Mouse (Mus musculus) heart, embryonic 10.5 days (tissue): Measurements from ENCODE around the gene Slc51b. TPM values are rescaled to one million over a fixed set of nuclear protein-coding genes. Genes with fewer than 3 reads are reported as not detected.

Experiments
- DNase-seq: peaks from one replicate; pipeline ENCODE4 v3.0.0-alpha.2; 2017; ENCODE audit warnings: low spot score
- H3K27ac ChIP-seq: fragments of 300-500 bp; sonication (generic); 2 replicates; pipeline ENCODE4 v1.5.1; 2016; ENCODE audit warnings: mild to moderate bottlenecking
- H3K27me3 ChIP-seq: fragments of 300-500 bp; sonication (generic); 2 replicates; pipeline ENCODE4 v1.6.1; 2016; ENCODE audit warnings: mild to moderate bottlenecking; ENCODE audit not compliant: poor library complexity, insufficient read depth, severe bottlenecking
- H3K36me3 ChIP-seq: fragments of 300-500 bp; sonication (generic); 2 replicates; pipeline ENCODE4 v1.6.1; 2016; ENCODE audit warnings: mild to moderate bottlenecking, moderate library complexity
- H3K4me1 ChIP-seq: fragments of 300-500 bp; sonication (generic); 2 replicates; pipeline ENCODE4 v1.6.1; 2016; ENCODE audit warnings: mild to moderate bottlenecking
- H3K4me3 ChIP-seq: fragments of 300-500 bp; sonication (generic); 2 replicates; pipeline ENCODE4 v1.5.1; 2016; ENCODE audit warnings: mild to moderate bottlenecking, moderate library complexity
- H3K9me3 ChIP-seq: fragments of 300-500 bp; sonication (generic); 2 replicates; pipeline ENCODE4 v1.6.1; 2016; ENCODE audit warnings: mild to moderate bottlenecking, moderate library complexity
- WGBS: fragments of 180-500 bp; shearing (Covaris S2); methylation state at CpG from one replicate; pipeline ENCODE4 v1.1.7; 2016; 5-methylcytosine and 5-hydroxymethylcytosine counted together
- polyA plus RNA-seq: library from polyadenylated mRNA; unstranded; fragments of >200 nt; fragmentation: Nextera tagmentation; extraction: Ambion mirVana; gene quantifications from 2 replicates; pipeline ENCODE4 v1.2.1, GENCODE M21; 2016

Slc51b gene
- polyA plus RNA-seq, 1 experiment from 2014 or later: not detected

DNA sequence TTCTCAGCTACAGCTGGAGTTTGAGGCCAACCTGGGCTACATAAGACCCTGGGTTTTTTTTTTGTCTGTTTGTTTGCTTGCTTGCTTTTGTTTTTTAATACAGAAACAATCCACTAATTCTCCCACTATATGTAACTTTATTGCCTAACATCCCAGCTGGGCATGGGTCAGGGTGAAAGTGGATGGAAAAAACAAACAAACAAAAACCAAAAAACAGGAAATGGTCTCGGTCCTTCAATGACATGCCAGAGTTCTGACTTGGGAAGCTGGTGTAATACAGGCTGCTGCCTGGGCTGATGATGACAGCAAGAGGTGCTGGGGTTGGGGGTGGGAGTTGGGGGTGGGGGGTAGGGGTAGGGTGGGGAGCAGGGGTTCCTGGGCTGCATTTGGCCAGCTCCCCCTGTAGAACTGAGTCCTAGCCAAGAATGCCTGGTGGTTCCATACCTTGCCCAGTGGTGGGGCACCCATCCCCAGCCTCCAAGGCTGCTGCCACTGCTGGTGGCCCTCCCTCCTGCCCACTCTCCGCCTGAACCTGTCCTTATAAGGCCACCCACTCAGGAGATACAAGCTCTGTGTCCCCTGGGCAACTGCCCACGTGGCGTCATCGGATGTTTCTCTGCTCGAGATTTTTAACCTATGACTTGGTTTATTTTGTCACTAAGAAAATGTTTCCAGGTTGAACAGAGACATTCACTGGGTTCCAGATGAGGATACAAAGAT is 40.6 kb downstream of the Slc51b start:
- Histone ChIP-seq H3K4me1 (peaks cover 23% of the 10 kb centered on the region), H3K27ac (peak overlapping the region; percentile 33; the same call in 1 of the 2 replicates), H3K27me3 (0 out of 2 replicates have a peak, but pooled peaks cover 5% of the 10 kb centered on the region), H3K9me3 (no peaks in the 10 kb centered on the region), H3K36me3 (peaks cover 6% of the 10 kb centered on the region), H3K4me3 (no peak overlapping the region)
- DNase-seq: no peak
- WGBS: 65% methylated on average over 6 of the region's 6 CpGs

DNA sequence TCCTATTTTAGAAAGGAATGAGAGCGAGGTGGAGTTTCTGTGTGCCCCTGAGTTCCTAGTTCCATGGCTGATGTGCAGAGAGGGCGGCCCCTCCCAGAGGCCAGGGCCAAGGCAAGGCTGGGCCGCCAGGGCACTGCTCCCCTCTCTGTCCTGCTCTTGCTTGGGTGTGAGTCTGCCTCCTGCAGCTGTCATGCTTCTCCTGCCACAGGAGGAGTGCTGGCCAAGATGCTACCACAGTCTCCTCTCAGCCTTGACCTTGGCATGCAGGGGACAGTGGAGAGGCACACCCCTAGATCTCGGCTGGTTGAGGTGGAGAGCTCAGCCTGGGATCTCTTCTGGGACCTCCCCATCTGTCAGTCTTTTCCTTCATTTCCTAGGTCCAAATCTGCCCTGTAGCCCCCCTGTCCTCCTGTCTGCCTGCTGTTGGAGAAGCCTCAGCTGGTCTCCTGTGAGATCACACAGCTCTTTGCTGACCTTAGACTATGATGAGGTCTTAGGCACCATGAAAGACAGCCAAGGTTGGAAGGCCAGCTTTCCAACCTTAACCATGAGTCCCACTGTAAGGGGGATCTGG is 41.7 kb downstream of the Slc51b start:
- peaks cover 23% of the 10 kb centered on the region for H3K4me1 ChIP-seq
- H3K27me3 ChIP-seq: 0 out of 2 replicates have a peak, but pooled peaks cover 5% of the 10 kb centered on the region
- WGBS: 79% methylated on average over 4 of the region's 4 CpGs
- H3K4me3 ChIP-seq: no peak overlapping the region
- H3K27ac ChIP-seq: peak overlapping the region; percentile 23; the same call in 1 of the 2 replicates
- no peaks in the 10 kb centered on the region for H3K9me3 ChIP-seq
- no peak for DNase-seq
- H3K36me3 ChIP-seq: peaks cover 6% of the 10 kb centered on the region

DNA sequence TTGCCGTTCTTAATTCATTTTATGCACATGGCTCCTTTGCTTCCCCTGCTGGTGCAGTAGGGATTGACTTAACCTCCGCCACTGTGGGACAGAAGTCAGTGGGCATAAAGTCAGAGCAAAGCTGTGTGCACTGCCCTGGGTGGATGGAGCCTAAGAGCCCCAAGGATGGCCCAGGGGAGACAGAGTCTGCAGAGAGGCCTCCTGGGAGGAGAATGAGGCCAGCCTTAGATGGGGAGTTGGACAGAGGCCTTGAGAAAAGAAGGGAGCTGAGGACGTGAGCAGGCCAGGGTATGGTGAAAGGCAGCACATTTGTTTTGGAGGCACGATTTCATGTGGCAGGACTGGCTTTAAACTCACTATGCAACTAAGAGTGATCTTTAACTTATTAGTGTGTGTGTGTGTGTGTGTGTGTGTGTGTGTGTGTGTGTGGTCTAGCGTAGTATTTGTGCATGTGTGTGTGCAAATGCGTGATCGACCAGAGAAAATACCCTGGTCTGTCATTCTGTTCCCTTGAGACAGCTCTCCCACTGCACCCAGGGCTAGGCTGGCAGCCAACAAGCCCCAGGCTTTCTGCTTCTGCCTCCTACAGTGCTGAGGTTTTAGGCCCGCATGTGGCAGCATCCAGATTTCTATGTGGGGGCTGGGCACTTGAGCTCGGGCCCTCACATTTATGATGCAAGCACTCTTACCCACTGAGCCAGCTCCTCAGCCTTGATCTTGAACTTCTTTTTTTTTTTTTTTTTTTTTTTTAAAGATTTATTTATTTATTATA is 47.4 kb downstream of the Slc51b start:
- Histone ChIP-seq H3K36me3 (peaks cover 23% of the 10 kb centered on the region), H3K9me3 (no peaks in the 10 kb centered on the region), H3K4me1 (peaks cover 8% of the 10 kb centered on the region; the same call in 1 of the 2 replicates), H3K27ac (peak overlapping the region; percentile 18; the same call in 1 of the 2 replicates), H3K4me3 (no peak overlapping the region), H3K27me3 (no peaks in the 10 kb centered on the region)
- DNase-seq: no peak
- 84% methylated on average over 9 of the region's 9 CpGs for WGBS

DNA sequence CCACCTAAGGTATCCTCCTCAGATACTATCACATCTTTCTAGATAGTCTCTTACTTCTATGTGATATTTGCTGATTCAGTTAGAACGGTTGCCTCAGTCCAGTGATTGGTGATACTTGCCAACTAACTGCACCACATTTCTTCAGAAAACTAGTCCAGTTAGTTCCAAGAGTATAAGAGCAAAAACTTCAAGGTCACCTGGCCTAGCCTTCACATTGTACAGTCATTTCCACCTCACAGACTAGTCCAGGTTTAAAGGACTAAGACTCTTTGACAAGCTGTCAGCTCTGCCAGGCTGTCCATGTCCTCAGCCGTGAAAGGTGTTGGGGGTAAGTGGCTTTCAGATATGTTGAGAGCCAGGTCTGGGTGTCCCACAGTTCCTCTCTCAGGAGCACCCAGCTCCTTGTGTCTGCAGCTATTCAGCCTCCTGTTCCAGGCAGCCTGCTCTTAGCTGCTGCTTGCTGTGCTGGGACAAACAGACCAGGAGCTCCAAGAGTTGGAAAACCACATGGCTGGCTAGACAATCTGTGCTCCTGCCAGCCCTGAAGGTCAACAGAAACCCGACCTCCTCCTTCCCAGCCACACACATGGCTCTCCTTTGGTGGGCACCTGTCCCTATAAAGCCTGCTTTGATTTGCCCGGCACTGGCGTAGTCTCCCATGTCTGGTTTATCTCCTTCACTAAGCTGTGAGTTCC is 48.1 kb downstream of the Slc51b start:
- peak overlapping the region; percentile 18; the same call in 1 of the 2 replicates for H3K27ac ChIP-seq
- no peaks in the 10 kb centered on the region for H3K9me3 ChIP-seq
- peaks cover 23% of the 10 kb centered on the region for H3K36me3 ChIP-seq
- peaks cover 8% of the 10 kb centered on the region; the same call in 1 of the 2 replicates for H3K4me1 ChIP-seq
- WGBS: 73% methylated on average over 5 of the region's 5 CpGs
- no peak for DNase-seq
- H3K27me3 ChIP-seq: no peaks in the 10 kb centered on the region
- H3K4me3 ChIP-seq: no peak overlapping the region

DNA sequence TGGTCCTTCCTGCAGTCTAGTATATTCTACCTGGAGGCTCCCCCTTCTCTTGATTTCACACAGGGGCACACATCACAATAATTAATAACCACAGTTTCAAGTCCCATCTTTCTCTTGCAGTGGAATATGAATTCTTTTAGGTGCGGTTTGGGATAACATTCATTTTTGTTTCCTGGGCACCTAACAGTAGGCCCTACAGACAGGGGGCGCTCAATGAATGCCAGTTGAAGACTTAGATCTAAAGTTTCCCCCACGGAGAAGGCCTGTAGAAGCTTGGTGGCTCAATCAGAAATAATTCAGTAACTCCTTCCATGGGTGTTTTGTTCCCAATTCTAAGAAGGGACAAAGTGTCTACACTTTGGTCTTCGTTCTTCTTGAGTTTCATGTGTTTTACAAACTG is 50.3 kb downstream of the Slc51b start:
- WGBS: 67% methylated on average over 4 of the region's 4 CpGs
- Histone ChIP-seq H3K36me3 (peaks cover 20% of the 10 kb centered on the region), H3K4me3 (no peak overlapping the region), H3K27ac (no peak overlapping the region), H3K4me1 (peaks cover 13% of the 10 kb centered on the region; the same call in 1 of the 2 replicates), H3K9me3 (no peaks in the 10 kb centered on the region), H3K27me3 (no peaks in the 10 kb centered on the region)
- DNase-seq: no peak

DNA sequence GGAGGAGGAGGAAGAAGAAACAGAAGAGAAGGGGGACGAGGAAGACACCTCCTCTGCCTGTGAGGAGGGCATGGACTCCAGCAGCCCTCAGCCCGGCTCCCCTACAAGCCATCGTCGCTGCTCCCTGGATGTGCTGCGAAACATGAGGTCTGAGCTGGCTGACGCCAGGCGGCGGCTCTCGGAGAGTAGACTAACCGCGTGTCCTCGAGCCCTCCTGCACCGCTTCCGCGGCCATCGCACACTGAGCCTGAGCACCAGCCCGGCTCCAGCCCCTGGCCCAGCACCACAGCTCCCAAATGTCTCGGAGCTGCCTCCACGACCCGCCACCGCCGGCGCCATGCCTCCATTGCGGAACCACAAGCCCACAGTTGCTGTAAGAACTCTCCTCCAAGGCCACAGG is 51.0 kb downstream of the Slc51b start:
- DNase-seq: no peak
- peaks cover 13% of the 10 kb centered on the region; the same call in 1 of the 2 replicates for H3K4me1 ChIP-seq
- no peaks in the 10 kb centered on the region for H3K27me3 ChIP-seq
- H3K4me3 ChIP-seq: no peak overlapping the region
- H3K36me3 ChIP-seq: peaks cover 17% of the 10 kb centered on the region
- WGBS: 75% methylated on average over 24 of the region's 24 CpGs
- no peaks in the 10 kb centered on the region for H3K9me3 ChIP-seq
- no peak overlapping the region for H3K27ac ChIP-seq

DNA sequence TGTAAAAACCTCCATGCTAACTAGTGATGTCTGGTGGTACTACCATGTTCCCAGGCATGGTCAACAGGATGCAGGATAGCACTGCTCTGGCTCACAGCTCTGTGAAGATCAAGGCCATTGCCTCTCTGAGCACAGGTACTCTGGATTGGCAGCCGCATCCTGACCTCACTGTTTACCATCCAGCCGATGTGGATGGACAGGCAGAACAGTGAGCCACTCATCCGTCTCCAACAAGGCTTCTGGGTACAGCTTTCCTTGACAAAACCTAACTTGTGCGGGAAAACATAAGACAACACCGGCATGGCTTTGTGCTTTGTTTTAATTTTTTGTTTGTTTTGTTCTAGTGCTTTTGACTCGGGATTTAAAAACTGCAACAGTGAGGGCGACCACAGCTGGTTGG is 57.0 kb downstream of the Slc51b start:
- 87% methylated on average over 7 of the region's 7 CpGs for WGBS
- DNase-seq: peak; percentile 54

DNA sequence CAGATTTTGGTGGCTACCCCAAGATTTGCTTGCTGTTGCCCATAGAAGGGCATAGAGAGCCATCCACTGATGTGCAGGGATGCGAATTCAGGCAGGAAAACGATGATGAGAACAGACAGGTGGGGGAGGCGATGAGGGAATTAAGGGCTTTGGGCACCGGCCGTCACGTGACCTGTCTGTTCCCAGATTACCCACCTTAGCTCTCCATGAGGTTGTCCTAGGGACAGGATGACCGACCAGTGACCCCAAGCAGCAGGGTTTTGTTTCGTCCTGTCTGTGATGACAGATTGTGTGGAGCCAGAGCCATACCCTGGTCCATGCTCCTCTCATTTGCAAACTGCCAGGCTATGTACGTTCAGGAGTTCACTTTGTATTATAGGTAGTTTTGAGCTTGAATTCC is 59.1 kb downstream of the Slc51b start:
- Histone ChIP-seq H3K4me3 (no peak overlapping the region), H3K4me1 (peaks cover 22% of the 10 kb centered on the region), H3K36me3 (peaks cover 47% of the 10 kb centered on the region), H3K9me3 (no peaks in the 10 kb centered on the region), H3K27me3 (no peaks in the 10 kb centered on the region), H3K27ac (no peak overlapping the region)
- peak; percentile 76 for DNase-seq
- WGBS: 47% methylated on average over 9 of the region's 9 CpGs

More for the DNA sequence above, 57.0 kb downstream of the Slc51b start:
- peaks cover 28% of the 10 kb centered on the region for H3K36me3 ChIP-seq
- no peaks in the 10 kb centered on the region for H3K9me3 ChIP-seq
- H3K27me3 ChIP-seq: no peaks in the 10 kb centered on the region
- no peak overlapping the region for H3K4me3 ChIP-seq
- no peak overlapping the region for H3K27ac ChIP-seq
- H3K4me1 ChIP-seq: peaks cover 22% of the 10 kb centered on the region

Other genes with a start within 250 kb of the Slc51b start
- gene Parp16, start 227.6 kb downstream of the Slc51b start, polyA plus RNA-seq: 4.8 and 5.8 TPM in 2 replicates
- gene Cilp, start 157.8 kb downstream of the Slc51b start, polyA plus RNA-seq: not detected in 2 replicates
- 43.0 and 43.5 TPM in 2 replicates for gene Clpx, start 128.7 kb downstream of the Slc51b start, polyA plus RNA-seq
- 5.6 and 7.8 TPM in 2 replicates for gene Pdcd7, start 76.9 kb downstream of the Slc51b start, polyA plus RNA-seq
- gene Ubap1l, start 61.9 kb downstream of the Slc51b start, polyA plus RNA-seq: 0.27 and 0.38 TPM in 2 replicates
- 1.4 and 2.1 TPM in 2 replicates for gene Kbtbd13, start 31.3 kb downstream of the Slc51b start, polyA plus RNA-seq
- 1.9 and 3.9 TPM in 2 replicates for gene Rasl12, start 24.4 kb downstream of the Slc51b start, polyA plus RNA-seq
- 14.7 and 17.3 TPM in 2 replicates for gene Mtfmt, start 12.8 kb upstream of the Slc51b start, polyA plus RNA-seq
- 66.7 and 71.1 TPM in 2 replicates for gene Spg21, start 38.0 kb upstream of the Slc51b start, polyA plus RNA-seq
- not detected in 2 replicates for gene Ankdd1a, start 97.2 kb upstream of the Slc51b start, polyA plus RNA-seq
- 12.8 and 14.2 TPM in 2 replicates for gene Plekho2, start 157.1 kb upstream of the Slc51b start, polyA plus RNA-seq
- 16.7 and 17.7 TPM in 2 replicates for gene Pif1, start 164.2 kb upstream of the Slc51b start, polyA plus RNA-seq
- 117 and 179 TPM in 2 replicates for gene Rbpms2, start 206.7 kb upstream of the Slc51b start, polyA plus RNA-seq
- gene Oaz2, start 245.0 kb upstream of the Slc51b start, polyA plus RNA-seq: 268 and 288 TPM in 2 replicates